Mouse (Mus musculus) embryonic facial prominence, embryonic 12.5 days (tissue): ENCODE measurements around the gene Btbd6. TPM values are rescaled to one million over a fixed set of nuclear protein-coding genes. Genes with fewer than 3 reads are reported as not detected.

Source experiments
- ATAC-seq: fragments of 200-750 bp; cut with Nextera tagmentation; 2 replicates; pipeline ENCODE4 v1.8.0; 2017; ENCODE audit not compliant: insufficient number of reproducible peaks, insufficient read depth, low FRiP score, low TSS enrichment
- H3K27ac ChIP-seq: fragments of 300-500 bp; sonication (generic); 2 replicates; pipeline ENCODE4 v1.5.1; 2016; ENCODE audit warnings: mild to moderate bottlenecking
- H3K27me3 ChIP-seq: fragments of 300-500 bp; sonication (generic); 2 replicates; pipeline ENCODE4 v1.6.1; 2016; ENCODE audit warnings: mild to moderate bottlenecking, moderate library complexity
- H3K36me3 ChIP-seq: fragments of 300-500 bp; sonication (generic); 2 replicates; pipeline ENCODE4 v1.6.1; 2016; ENCODE audit warnings: mild to moderate bottlenecking
- H3K4me1 ChIP-seq: fragments of 300-500 bp; sonication (generic); 2 replicates; pipeline ENCODE4 v1.6.1; 2016
- H3K4me2 ChIP-seq: fragments of 300-500 bp; sonication (generic); replicated peaks from 2 replicates; pipeline ENCODE4 v1.6.1; 2016; ENCODE audit warnings: mild to moderate bottlenecking, moderate library complexity
- H3K4me3 ChIP-seq: fragments of 300-500 bp; sonication (generic); 2 replicates; pipeline ENCODE4 v1.5.1; 2016; ENCODE audit warnings: mild to moderate bottlenecking
- H3K9ac ChIP-seq: fragments of 300-500 bp; sonication (generic); 2 replicates; pipeline ENCODE4 v1.6.1; 2016; ENCODE audit warnings: mild to moderate bottlenecking, moderate library complexity
- H3K9me3 ChIP-seq: fragments of 300-500 bp; sonication (generic); 2 replicates; pipeline ENCODE4 v1.6.1; 2016; ENCODE audit warnings: mild to moderate bottlenecking, moderate library complexity
- WGBS: fragments of 180-500 bp; shearing (Covaris S2); methylation state at CpG from one replicate; pipeline ENCODE4 v1.1.7; 2016; 5-methylcytosine and 5-hydroxymethylcytosine counted together
- polyA plus RNA-seq: library from polyadenylated mRNA; unstranded; fragments of >200 nt; fragmentation: Nextera tagmentation; extraction: Ambion mirVana; gene quantifications from 2 replicates; pipeline ENCODE4 v1.2.1, GENCODE M21; 2016

The Btbd6 gene
- polyA plus RNA-seq, 1 experiment from 2014 or later: 27.4 TPM

DNA sequence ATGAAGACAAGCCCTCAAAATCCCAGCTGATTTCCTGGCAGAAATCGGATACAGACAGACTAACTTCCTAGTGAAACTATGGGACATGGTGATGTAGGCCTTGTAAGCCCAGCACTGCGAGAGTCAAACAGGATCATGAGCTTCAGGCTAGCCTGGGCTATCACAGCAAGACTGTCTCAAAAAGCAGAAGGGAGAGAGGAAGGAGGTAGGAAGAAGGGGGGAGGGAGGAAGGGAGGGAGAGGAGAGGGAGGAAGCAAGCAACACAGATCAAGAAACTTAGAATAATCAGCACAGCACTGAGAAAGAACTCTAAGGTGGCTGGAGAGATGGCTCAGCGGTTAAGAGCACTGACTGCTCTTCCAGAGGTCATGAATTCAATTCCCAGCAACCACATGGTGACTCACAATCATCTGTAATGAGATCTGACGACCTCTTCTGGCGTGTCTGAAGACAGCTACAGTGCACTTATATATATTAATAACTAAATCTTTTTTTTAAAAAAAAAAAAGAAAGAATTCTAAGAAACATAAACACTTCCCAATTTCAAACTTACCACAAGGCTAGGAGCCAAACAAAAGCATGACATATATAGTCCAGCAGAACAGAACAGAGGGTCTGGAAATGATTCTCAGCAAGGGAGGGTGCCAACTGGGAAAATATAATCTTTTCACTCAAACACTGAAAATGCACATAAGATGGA lies 14.6 kb downstream of the Btbd6 start:
- Histone ChIP-seq H3K9me3 (no peaks in the 10 kb centered on the region), H3K27ac (no peak overlapping the region), H3K36me3 (peaks cover 45% of the 10 kb centered on the region), H3K4me1 (no peaks in the 10 kb centered on the region), H3K4me2 (no peak overlapping the region), H3K4me3 (no peak overlapping the region), H3K27me3 (no peaks in the 10 kb centered on the region), H3K9ac (no peak overlapping the region)
- no peak for ATAC-seq
- WGBS: 86% methylated on average over 5 of the region's 5 CpGs

DNA sequence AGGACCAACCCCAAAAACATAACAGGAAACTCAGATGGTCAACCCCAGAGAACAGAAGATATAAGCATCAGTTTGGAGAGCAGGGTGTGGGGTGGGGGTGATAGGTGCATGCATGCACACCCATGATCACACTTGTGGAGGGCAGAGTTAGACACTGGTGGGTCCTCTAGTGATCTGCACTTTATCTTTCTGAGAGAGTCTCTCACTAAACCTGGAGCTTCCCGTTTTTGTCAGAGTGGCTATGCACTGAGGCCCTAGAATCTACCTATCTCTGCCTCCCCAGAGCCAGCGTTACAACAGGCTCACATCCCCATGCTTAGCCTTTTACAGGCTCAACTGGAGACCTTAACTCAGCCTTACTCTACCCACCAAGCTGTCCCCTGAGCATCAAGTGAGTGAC lies 15.2 kb downstream of the Btbd6 start:
- Histone ChIP-seq H3K9ac (no peak overlapping the region), H3K4me1 (no peaks in the 10 kb centered on the region), H3K9me3 (no peaks in the 10 kb centered on the region), H3K27me3 (no peaks in the 10 kb centered on the region), H3K4me2 (no peak overlapping the region), H3K36me3 (peaks cover 39% of the 10 kb centered on the region), H3K4me3 (no peak overlapping the region), H3K27ac (no peak overlapping the region)
- ATAC-seq: no peak
- 93% methylated on average over 2 of the region's 2 CpGs for WGBS

DNA sequence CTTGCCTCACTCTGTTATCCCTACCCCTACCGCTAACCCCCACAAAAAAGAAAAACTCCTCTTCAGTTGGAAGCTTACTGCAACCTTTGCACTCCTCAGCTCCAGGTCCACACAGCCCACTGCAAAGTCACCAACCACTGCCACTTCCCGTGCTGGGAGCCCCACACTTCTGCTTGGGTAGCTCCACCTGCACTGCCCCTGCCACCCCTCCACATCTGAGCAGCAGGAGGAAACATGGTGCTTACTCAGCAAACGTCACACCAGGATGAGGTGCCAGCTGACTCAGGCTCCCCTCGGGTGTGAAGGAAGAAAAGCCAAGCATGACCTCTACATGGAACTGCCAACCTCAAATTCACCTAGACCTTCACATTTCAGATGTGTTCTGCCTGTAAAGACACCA lies 17.9 kb downstream of the Btbd6 start:
- H3K4me2 ChIP-seq: no peak overlapping the region
- no peaks in the 10 kb centered on the region for H3K9me3 ChIP-seq
- no peak overlapping the region for H3K4me3 ChIP-seq
- ATAC-seq: no peak
- H3K4me1 ChIP-seq: peaks cover 13% of the 10 kb centered on the region
- no peak overlapping the region for H3K9ac ChIP-seq
- no peaks in the 10 kb centered on the region for H3K27me3 ChIP-seq
- WGBS: 83% methylated on average over 4 of the region's 4 CpGs
- H3K27ac ChIP-seq: no peak overlapping the region
- H3K36me3 ChIP-seq: peaks cover 33% of the 10 kb centered on the region

DNA sequence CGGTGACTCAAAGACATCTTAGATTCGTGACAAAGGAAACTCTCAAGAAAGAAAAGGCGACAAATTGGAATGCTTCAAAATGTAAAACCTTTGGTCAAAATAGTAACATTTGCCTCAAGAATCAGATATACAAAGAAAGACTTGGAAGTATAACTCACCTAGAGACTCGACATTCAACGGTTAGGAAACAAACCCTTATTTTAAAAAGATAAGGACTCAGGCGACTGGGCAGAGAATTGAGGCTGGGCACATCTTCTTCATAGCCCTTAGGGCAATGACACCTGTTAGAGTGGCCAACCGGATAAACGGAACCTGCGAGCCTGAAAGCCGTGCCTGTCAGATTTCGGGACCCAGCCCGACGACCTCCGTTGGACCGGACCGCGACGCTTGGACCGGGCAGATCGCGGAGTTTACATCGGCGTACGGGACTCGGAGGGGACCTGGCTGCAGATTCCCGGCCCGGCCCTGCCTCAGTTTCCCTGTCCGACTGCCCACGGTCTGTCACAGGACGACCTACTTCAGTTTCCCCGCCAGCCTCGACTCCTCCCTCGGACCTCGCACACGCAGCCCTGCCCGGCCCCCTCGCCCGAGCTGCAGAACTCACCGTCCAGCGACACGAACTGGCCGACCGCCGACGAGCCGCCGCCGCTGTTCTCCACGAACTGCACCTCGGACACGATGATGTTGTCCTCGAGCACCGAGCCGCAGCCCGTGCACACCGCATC lies 23.4 kb downstream of the Btbd6 start:
- Histone ChIP-seq H3K36me3 (peaks cover 15% of the 10 kb centered on the region), H3K27ac (peak overlapping the region; percentile 94), H3K9me3 (no peaks in the 10 kb centered on the region), H3K27me3 (no peaks in the 10 kb centered on the region), H3K4me3 (peak overlapping the region; percentile 90), H3K9ac (peak overlapping the region; percentile 92), H3K4me2 (peak overlapping the region; percentile 72), H3K4me1 (peaks cover 18% of the 10 kb centered on the region)
- WGBS: 1% methylated on average over 56 of the region's 56 CpGs
- ATAC-seq: no peak

DNA sequence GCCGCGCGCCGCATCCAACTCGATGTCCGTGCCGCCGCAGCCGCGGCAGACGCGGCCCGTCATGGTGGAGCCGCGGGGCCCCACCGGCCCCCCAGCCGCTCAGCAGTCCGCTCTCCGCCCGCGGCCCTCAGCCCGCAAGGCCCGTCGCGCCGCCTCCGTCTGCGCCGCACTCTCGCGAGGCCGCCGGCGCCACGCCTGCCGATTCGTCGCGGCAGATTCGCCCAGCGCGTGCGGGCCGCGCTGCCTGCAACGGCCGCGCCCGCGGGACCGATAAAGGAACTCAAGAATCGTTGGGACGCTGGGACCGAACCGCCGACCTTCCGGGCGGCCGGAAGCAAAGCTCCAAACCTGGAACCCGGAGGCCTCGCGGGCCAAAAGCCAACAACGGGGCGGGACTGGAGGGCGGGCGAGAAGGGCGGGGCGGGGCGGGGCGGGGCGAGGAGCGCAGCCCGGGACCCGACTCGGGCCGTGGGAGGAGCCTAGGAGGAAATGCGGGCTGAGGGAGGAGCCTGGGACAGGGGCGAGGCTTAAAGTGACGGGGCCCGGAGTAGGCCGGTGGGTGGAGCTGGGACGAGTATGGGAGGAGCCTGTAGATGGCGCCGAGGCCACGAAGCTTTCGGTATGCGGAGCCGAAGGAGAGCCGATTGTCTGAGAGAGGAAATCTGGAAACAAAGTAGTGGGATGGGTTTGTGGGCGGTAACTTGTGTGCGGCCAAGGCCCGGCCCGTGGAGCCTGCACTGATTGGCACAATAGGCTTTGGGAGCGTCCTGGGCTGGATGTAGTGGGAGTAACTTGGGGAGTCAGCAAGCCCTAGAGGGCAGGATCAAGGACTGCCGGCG lies 24.2 kb downstream of the Btbd6 start, which contains the start of gene Brf1:
Gene Brf1, minus strand, starts transcription at position 411 of the 839 bp plus-strand sequence.
- H3K4me3 ChIP-seq: peak within 1 kb of the TSS; percentile 90
- no peaks in the 10 kb centered on the region for H3K27me3 ChIP-seq
- under 1% methylated on average over 94 of the region's 96 CpGs for WGBS
- H3K36me3 ChIP-seq: peaks cover 15% of the 10 kb centered on the region
- ATAC-seq: peak; percentile 95
- peak within 1 kb of the TSS; percentile 92 for H3K9ac ChIP-seq
- H3K9me3 ChIP-seq: no peaks in the 10 kb centered on the region
- peaks cover 18% of the 10 kb centered on the region for H3K4me1 ChIP-seq
- H3K4me2 ChIP-seq: peak within 1 kb of the TSS; percentile 72
- peak within 1 kb of the TSS; percentile 94 for H3K27ac ChIP-seq

DNA sequence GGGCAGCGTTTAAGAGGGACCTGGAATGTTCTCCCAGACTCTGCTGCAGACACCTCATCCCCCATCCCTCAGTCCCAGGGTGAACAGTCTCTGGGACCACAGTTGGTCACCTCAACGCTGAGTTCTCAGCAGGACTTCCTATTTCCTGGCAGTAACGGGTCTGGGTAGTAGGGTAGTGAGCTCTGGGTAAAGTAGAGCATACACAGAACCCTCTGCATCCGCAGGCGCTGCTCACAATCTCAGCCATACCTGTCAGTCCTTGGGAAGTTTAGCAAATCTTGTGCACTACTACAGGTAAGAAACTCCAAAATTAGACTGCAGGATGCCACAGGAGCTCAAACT lies 24.8 kb downstream of the Btbd6 start:
- Histone ChIP-seq H3K4me2 (peak overlapping the region; percentile 65), H3K4me1 (peaks cover 18% of the 10 kb centered on the region), H3K27me3 (no peaks in the 10 kb centered on the region), H3K4me3 (peak overlapping the region; percentile 90), H3K36me3 (peaks cover 12% of the 10 kb centered on the region), H3K9me3 (no peaks in the 10 kb centered on the region), H3K9ac (peak overlapping the region; percentile 50), H3K27ac (peak overlapping the region; percentile 94)
- WGBS: 9% methylated on average over 5 of the region's 5 CpGs
- ATAC-seq: no peak; the same call in 1 of the 2 replicates

DNA sequence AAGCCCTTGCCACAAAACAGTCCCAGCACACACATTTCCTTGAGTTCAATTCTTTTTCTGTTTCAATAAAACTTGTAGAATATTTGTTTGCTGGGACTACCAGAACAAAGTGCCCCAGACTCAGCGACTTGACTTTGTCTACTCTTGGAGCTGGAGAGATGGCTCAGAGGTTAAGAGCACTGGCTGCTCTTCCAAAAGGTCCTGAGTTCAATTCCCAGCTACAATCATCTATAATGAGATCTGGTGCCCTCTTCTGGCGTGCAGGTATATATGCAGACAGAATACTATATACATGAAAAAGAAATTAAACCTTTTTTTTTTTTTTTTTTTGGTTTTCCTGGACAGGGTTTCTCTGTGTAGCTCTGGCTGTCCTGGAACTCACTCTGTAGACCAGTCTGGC lies 26.4 kb downstream of the Btbd6 start:
- H3K4me1 ChIP-seq: peaks cover 18% of the 10 kb centered on the region
- no peak overlapping the region for H3K4me3 ChIP-seq
- H3K9me3 ChIP-seq: no peaks in the 10 kb centered on the region
- H3K36me3 ChIP-seq: no peaks in the 10 kb centered on the region
- H3K27ac ChIP-seq: no peak overlapping the region
- no peaks in the 10 kb centered on the region for H3K27me3 ChIP-seq
- no peak for ATAC-seq
- WGBS: 51% methylated on average over 2 of the region's 2 CpGs
- no peak overlapping the region for H3K4me2 ChIP-seq
- H3K9ac ChIP-seq: no peak overlapping the region

DNA sequence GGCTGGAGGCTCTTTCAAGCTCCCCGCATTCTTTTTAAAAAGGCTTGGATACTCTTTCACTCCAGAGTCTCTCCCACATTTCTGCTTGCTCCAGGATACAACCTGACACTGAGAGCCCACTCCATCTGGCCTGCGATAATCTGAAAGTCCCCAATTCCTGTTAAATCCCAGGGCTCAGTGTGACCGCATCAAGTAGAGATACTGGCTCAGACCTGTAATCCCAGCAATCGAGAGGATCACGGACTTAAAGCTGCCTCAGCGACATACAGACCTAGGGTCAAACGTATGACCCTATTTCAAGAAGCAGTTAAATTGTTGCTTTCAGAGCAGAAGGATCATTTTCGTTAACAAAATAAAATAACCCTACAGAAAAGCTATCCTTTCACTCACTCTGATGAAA lies 27.7 kb downstream of the Btbd6 start:
- Histone ChIP-seq H3K36me3 (no peaks in the 10 kb centered on the region), H3K4me1 (peaks cover 7% of the 10 kb centered on the region), H3K4me2 (no peak overlapping the region), H3K9me3 (no peaks in the 10 kb centered on the region), H3K9ac (no peak overlapping the region), H3K27me3 (no peaks in the 10 kb centered on the region), H3K4me3 (no peak overlapping the region), H3K27ac (no peak overlapping the region)
- 65% methylated on average over 8 of the region's 8 CpGs for WGBS
- no peak for ATAC-seq

DNA sequence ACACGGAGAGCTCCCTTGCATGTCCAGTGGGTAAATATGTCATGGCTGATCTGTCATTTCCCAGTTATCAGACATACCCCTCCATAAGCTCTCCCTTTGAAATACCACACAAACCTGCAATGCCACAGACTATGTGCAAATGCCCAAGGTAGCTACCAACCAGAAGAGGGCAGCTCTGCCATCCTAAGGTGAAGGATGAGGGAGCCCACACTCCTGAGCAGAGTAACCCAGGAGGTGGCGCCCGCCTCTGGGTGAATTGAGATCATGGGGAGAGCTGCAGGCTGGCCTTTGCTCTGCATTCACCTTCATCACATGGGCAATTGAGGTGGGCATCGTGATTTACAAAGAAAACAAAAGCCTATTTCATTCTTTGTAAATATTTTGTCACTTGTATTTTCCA lies 28.7 kb downstream of the Btbd6 start:
- H3K4me2 ChIP-seq: no peak overlapping the region
- H3K9me3 ChIP-seq: no peaks in the 10 kb centered on the region
- H3K27ac ChIP-seq: no peak overlapping the region
- ATAC-seq: no peak
- WGBS: 28% methylated on average over 4 of the region's 4 CpGs
- H3K36me3 ChIP-seq: no peaks in the 10 kb centered on the region
- no peaks in the 10 kb centered on the region for H3K27me3 ChIP-seq
- H3K4me3 ChIP-seq: no peak overlapping the region
- peaks cover 4% of the 10 kb centered on the region; the same call in 1 of the 2 replicates for H3K4me1 ChIP-seq
- no peak overlapping the region for H3K9ac ChIP-seq

DNA sequence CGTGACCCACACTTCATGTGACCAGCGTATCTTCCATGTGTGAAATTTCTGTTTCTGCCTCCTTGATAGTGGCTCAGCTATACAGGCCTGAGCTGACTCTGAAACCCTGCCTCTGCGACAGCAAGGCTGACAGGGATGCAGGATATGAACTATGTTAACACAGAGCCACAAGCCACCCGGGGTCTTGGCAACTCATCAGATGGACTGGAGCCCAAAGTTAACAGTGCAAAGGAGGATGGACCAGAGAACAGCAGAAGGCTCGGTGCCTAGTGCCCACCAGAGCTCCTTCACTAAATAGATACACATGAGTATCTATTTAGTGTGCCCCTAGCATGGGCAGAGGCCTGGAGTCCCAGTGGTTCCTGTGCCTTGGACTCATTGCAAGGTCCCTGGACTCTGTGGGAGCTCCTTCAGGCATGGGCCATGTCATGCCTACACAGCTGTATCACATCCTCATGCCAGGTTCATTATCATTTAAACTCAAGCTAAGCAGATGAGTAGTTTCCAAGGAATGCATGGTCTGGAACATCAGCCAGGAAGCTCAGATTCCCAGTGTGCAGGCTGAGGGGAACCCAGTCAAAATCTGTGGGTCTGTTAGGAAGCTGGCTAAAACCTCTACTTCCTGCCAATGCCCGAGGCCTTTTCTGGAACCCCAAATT lies 35.5 kb downstream of the Btbd6 start:
- no peak overlapping the region for H3K9ac ChIP-seq
- H3K27me3 ChIP-seq: no peaks in the 10 kb centered on the region
- H3K4me1 ChIP-seq: peaks cover 28% of the 10 kb centered on the region
- H3K4me3 ChIP-seq: no peak overlapping the region
- WGBS: 87% methylated on average over 6 of the region's 6 CpGs
- H3K4me2 ChIP-seq: no peak overlapping the region
- ATAC-seq: no peak
- no peaks in the 10 kb centered on the region for H3K36me3 ChIP-seq
- no peaks in the 10 kb centered on the region for H3K9me3 ChIP-seq
- no peak overlapping the region for H3K27ac ChIP-seq

DNA sequence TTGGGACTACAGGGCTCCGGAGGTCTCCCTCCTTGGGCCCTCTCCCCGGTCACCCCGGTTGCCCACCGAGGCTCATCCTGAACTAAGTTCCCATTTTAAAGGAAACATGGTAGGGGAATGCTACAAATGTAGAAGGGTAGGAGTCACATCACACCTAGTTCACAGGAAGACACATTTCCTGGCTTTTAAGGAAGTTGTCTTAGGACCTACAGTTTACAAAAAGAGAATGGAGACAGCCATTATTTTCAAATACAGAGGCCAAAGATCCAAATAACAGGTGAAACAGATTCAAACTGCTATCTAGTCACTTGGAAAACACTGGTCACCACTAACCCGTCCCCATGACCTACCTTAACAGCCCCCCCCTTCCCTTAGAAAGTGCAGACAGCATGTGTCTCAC lies 36.2 kb downstream of the Btbd6 start:
- H3K27ac ChIP-seq: peak overlapping the region; percentile 90
- no peaks in the 10 kb centered on the region for H3K27me3 ChIP-seq
- 89% methylated on average over 5 of the region's 5 CpGs for WGBS
- H3K4me2 ChIP-seq: no peak overlapping the region
- H3K4me1 ChIP-seq: peaks cover 28% of the 10 kb centered on the region
- no peak for ATAC-seq
- H3K36me3 ChIP-seq: no peaks in the 10 kb centered on the region
- no peak overlapping the region for H3K4me3 ChIP-seq
- no peaks in the 10 kb centered on the region for H3K9me3 ChIP-seq
- no peak overlapping the region for H3K9ac ChIP-seq
